Mouse (Mus musculus) neural tube, embryonic 15.5 days (tissue): ENCODE data around the gene Dnm2. TPM values are rescaled to one million over a fixed set of nuclear protein-coding genes. Genes with fewer than 3 reads are reported as not detected.

Source experiments
- ATAC-seq: fragments of 200-750 bp; cut with Nextera tagmentation; 2 replicates; pipeline ENCODE4 v1.8.0; 2017; ENCODE audit warnings: mild to moderate bottlenecking, moderate TSS enrichment, moderate library complexity; ENCODE audit not compliant: low FRiP score
- H3K27ac ChIP-seq: fragments of 300-500 bp; sonication (generic); replicated peaks from 2 replicates; pipeline ENCODE4 v1.5.1; 2015; ENCODE audit warnings: mild to moderate bottlenecking, inconsistent platforms
- H3K27me3 ChIP-seq: fragments of 300-500 bp; sonication (generic); replicated peaks from 2 replicates; pipeline ENCODE4 v1.6.1; 2015; ENCODE audit warnings: inconsistent platforms
- H3K36me3 ChIP-seq: fragments of 300-500 bp; sonication (generic); 2 replicates; pipeline ENCODE4 v1.6.1; 2015; ENCODE audit warnings: inconsistent platforms
- H3K4me1 ChIP-seq: fragments of 300-500 bp; sonication (generic); 2 replicates; pipeline ENCODE4 v1.6.1; 2015; ENCODE audit warnings: inconsistent platforms
- H3K4me2 ChIP-seq: fragments of 300-500 bp; sonication (generic); 2 replicates; pipeline ENCODE4 v1.6.1; 2015; ENCODE audit warnings: inconsistent platforms, mild to moderate bottlenecking, moderate library complexity
- H3K4me3 ChIP-seq: fragments of 300-500 bp; sonication (generic); replicated peaks from 2 replicates; pipeline ENCODE4 v1.5.1; 2015; ENCODE audit warnings: mild to moderate bottlenecking, inconsistent platforms
- H3K9ac ChIP-seq: fragments of 300-500 bp; sonication (generic); replicated peaks from 2 replicates; pipeline ENCODE4 v1.6.1; 2015; ENCODE audit warnings: mild to moderate bottlenecking, inconsistent platforms
- H3K9me3 ChIP-seq: fragments of 300-500 bp; sonication (generic); replicated peaks from 2 replicates; pipeline ENCODE4 v1.6.1; 2016; ENCODE audit warnings: inconsistent platforms
- WGBS: fragments of 180-500 bp; shearing (Covaris S2); methylation state at CpG from one replicate; pipeline ENCODE4 v1.1.7; 2015; ENCODE audit warnings: mixed read lengths; 5-methylcytosine and 5-hydroxymethylcytosine counted together
- microRNA-seq: library from miRNA; unstranded; fragments of <30 nt; microRNA quantifications from one replicate; pipeline ENCODE4, GENCODE M21; 2017
- polyA plus RNA-seq: library from polyadenylated mRNA; unstranded; fragments of >200 nt; fragmentation: Nextera tagmentation; extraction: Ambion mirVana; gene quantifications from 2 replicates; pipeline ENCODE4 v1.2.1, GENCODE M21; 2015

The Dnm2 gene
- polyA plus RNA-seq, 1 experiment from 2014 or later: 58.5 TPM

GRCm38 (mm10) chr9:21556996-21557395, 132.3 kb downstream of the Dnm2 start:
- Histone ChIP-seq H3K36me3 (peaks cover 11% of the 10 kb centered on the region), H3K9me3 (no peaks in the 10 kb centered on the region), H3K4me2 (no peak overlapping the region), H3K4me3 (no peak overlapping the region), H3K27me3 (no peaks in the 10 kb centered on the region), H3K4me1 (peaks cover 9% of the 10 kb centered on the region), H3K9ac (no peak overlapping the region), H3K27ac (peak overlapping the region; percentile 23; the same call in 1 of the 2 replicates)
- WGBS: 94% methylated on average over 2 of the region's 2 CpGs
- no peak for ATAC-seq

Small RNAs within 50 kb of the gene (microRNA-seq; reads per million reads assigned to microRNA genes)
- gene Mir199a-1: 0.52 reads per million

Other genes with a start within 250 kb of the Dnm2 start
- 70.1 and 72.0 TPM in 2 replicates for gene Keap1, start 185.5 kb upstream of the Dnm2 start, polyA plus RNA-seq
- gene S1pr5, start 176.5 kb upstream of the Dnm2 start, polyA plus RNA-seq: 5.8 and 6.7 TPM in 2 replicates
- gene Atg4d, start 159.6 kb upstream of the Dnm2 start, polyA plus RNA-seq: 50.0 and 52.4 TPM in 2 replicates
- gene Kri1, start 136.9 kb upstream of the Dnm2 start, polyA plus RNA-seq: 15.2 and 18.7 TPM in 2 replicates
- 120 and 129 TPM in 2 replicates for gene Cdkn2d, start 133.5 kb upstream of the Dnm2 start, polyA plus RNA-seq
- 2.5 and 12.1 TPM in 2 replicates for gene Ap1m2, start 112.6 kb upstream of the Dnm2 start, polyA plus RNA-seq
- 68.4 and 79.7 TPM in 2 replicates for gene Slc44a2, start 104.2 kb upstream of the Dnm2 start, polyA plus RNA-seq
- 189 and 205 TPM in 2 replicates for gene Ilf3, start 57.0 kb upstream of the Dnm2 start, polyA plus RNA-seq
- 47.6 and 55.6 TPM in 2 replicates for gene Qtrt1, start 13.1 kb upstream of the Dnm2 start, polyA plus RNA-seq
- 53.4 and 61.3 TPM in 2 replicates for gene Tmed1, start 85.3 kb downstream of the Dnm2 start, polyA plus RNA-seq
- gene AB124611, start 101.3 kb downstream of the Dnm2 start, polyA plus RNA-seq: 2.3 and 3.9 TPM in 2 replicates
- 33.7 and 36.1 TPM in 2 replicates for gene Carm1, start 122.0 kb downstream of the Dnm2 start, polyA plus RNA-seq
- 51.1 and 54.4 TPM in 2 replicates for gene Timm29, start 167.8 kb downstream of the Dnm2 start, polyA plus RNA-seq
- gene Yipf2, start 167.9 kb downstream of the Dnm2 start, polyA plus RNA-seq: 24.5 and 27.0 TPM in 2 replicates
- 110 and 111 TPM in 2 replicates for gene Smarca4, start 191.3 kb downstream of the Dnm2 start, polyA plus RNA-seq